Mouse (Mus musculus) stomach, embryonic 15.5 days (tissue): ENCODE data around the gene Gm15737. TPM values are rescaled to one million over a fixed set of nuclear protein-coding genes. Genes with fewer than 3 reads are reported as not detected.

ENCODE experiments used
- ATAC-seq: fragments of 200-750 bp; cut with Nextera tagmentation; 2 replicates; pipeline ENCODE4 v1.8.0; 2017; ENCODE audit warnings: low read depth, moderate number of reproducible peaks, moderate TSS enrichment; ENCODE audit not compliant: insufficient read depth, low FRiP score
- H3K27ac ChIP-seq: fragments of 300-500 bp; sonication (generic); 2 replicates; pipeline ENCODE4 v1.5.1; 2015; ENCODE audit warnings: mild to moderate bottlenecking, inconsistent platforms
- H3K27me3 ChIP-seq: fragments of 300-500 bp; sonication (generic); replicated peaks from 2 replicates; pipeline ENCODE4 v1.6.1; 2015; ENCODE audit warnings: inconsistent platforms
- H3K36me3 ChIP-seq: fragments of 300-500 bp; sonication (generic); 2 replicates; pipeline ENCODE4 v1.6.1; 2015; ENCODE audit warnings: inconsistent platforms
- H3K4me1 ChIP-seq: fragments of 300-500 bp; sonication (generic); 2 replicates; pipeline ENCODE4 v1.6.1; 2015; ENCODE audit warnings: inconsistent platforms
- H3K4me2 ChIP-seq: fragments of 300-500 bp; sonication (generic); 2 replicates; pipeline ENCODE4 v1.6.1; 2015; ENCODE audit warnings: mild to moderate bottlenecking, inconsistent platforms
- H3K4me3 ChIP-seq: fragments of 300-500 bp; sonication (generic); replicated peaks from 2 replicates; pipeline ENCODE4 v1.5.1; 2015; ENCODE audit warnings: inconsistent platforms
- H3K9ac ChIP-seq: fragments of 300-500 bp; sonication (generic); 2 replicates; pipeline ENCODE4 v1.6.1; 2015; ENCODE audit warnings: inconsistent platforms
- H3K9me3 ChIP-seq: fragments of 300-500 bp; sonication (generic); 2 replicates; pipeline ENCODE4 v1.6.1; 2016; ENCODE audit warnings: inconsistent platforms
- WGBS: fragments of 180-500 bp; shearing (Covaris S2); methylation state at CpG from one replicate; pipeline ENCODE4 v1.1.7; 2015; 5-methylcytosine and 5-hydroxymethylcytosine counted together
- polyA plus RNA-seq: library from polyadenylated mRNA; unstranded; fragments of >200 nt; fragmentation: Nextera tagmentation; extraction: Ambion mirVana; gene quantifications from 2 replicates; pipeline ENCODE4 v1.2.1, GENCODE M21; 2015

Gm15737 gene
- polyA plus RNA-seq, 1 experiment from 2014 or later: 0.05 TPM

GRCm38 (mm10) chr6:92849208-92849607, 19.9 kb upstream of the Gm15737 start:
- H3K4me3 ChIP-seq: no peak overlapping the region
- 92% methylated on average over 9 of the region's 9 CpGs for WGBS
- no peak overlapping the region for H3K9ac ChIP-seq
- no peak overlapping the region for H3K27ac ChIP-seq
- ATAC-seq: no peak
- H3K27me3 ChIP-seq: no peaks in the 10 kb centered on the region
- no peaks in the 10 kb centered on the region for H3K4me1 ChIP-seq
- peaks cover 8% of the 10 kb centered on the region for H3K36me3 ChIP-seq
- H3K9me3 ChIP-seq: no peaks in the 10 kb centered on the region
- no peak overlapping the region for H3K4me2 ChIP-seq

GRCm38 (mm10) chr6:92850250-92850649, 18.9 kb upstream of the Gm15737 start:
- no peaks in the 10 kb centered on the region for H3K4me1 ChIP-seq
- H3K27ac ChIP-seq: peak overlapping the region; percentile 57; the same call in 1 of the 2 replicates
- H3K4me3 ChIP-seq: no peak overlapping the region
- H3K36me3 ChIP-seq: peaks cover 8% of the 10 kb centered on the region
- no peaks in the 10 kb centered on the region for H3K9me3 ChIP-seq
- H3K9ac ChIP-seq: no peak overlapping the region
- H3K4me2 ChIP-seq: no peak overlapping the region
- peak; percentile 45; the same call in 1 of the 2 replicates for ATAC-seq
- no peaks in the 10 kb centered on the region for H3K27me3 ChIP-seq
- 31% methylated on average over 5 of the region's 5 CpGs for WGBS

GRCm38 (mm10) chr6:92854873-92855272, 14.3 kb upstream of the Gm15737 start:
- no peak for ATAC-seq
- no peak overlapping the region for H3K27ac ChIP-seq
- no peaks in the 10 kb centered on the region for H3K27me3 ChIP-seq
- 0 out of 2 replicates have a peak, but pooled peaks cover 3% of the 10 kb centered on the region for H3K36me3 ChIP-seq
- no peak overlapping the region for H3K9ac ChIP-seq
- no peaks in the 10 kb centered on the region for H3K4me1 ChIP-seq
- WGBS: 69% methylated on average over 4 of the region's 4 CpGs
- H3K4me3 ChIP-seq: no peak overlapping the region
- no peak overlapping the region for H3K4me2 ChIP-seq
- no peaks in the 10 kb centered on the region for H3K9me3 ChIP-seq

- H3K27ac ChIP-seq: no peak overlapping the region
Measured at GRCm38 (mm10) chr6:92857761-92858160, 11.4 kb upstream of the Gm15737 start.

GRCm38 (mm10) chr6:92858721-92859510, 10.2 kb upstream of the Gm15737 start:
- Histone ChIP-seq H3K9me3 (no peaks in the 10 kb centered on the region), H3K9ac (no peak overlapping the region), H3K4me3 (no peak overlapping the region), H3K4me2 (no peak overlapping the region), H3K4me1 (no peaks in the 10 kb centered on the region), H3K36me3 (0 out of 2 replicates have a peak, but pooled peaks cover 3% of the 10 kb centered on the region), H3K27ac (no peak overlapping the region), H3K27me3 (no peaks in the 10 kb centered on the region)
- 79% methylated on average over 12 of the region's 12 CpGs for WGBS
- no peak for ATAC-seq

More at GRCm38 (mm10) chr6:92857761-92858160, 11.4 kb upstream of the Gm15737 start:
- Histone ChIP-seq H3K9me3 (no peaks in the 10 kb centered on the region), H3K36me3 (0 out of 2 replicates have a peak, but pooled peaks cover 3% of the 10 kb centered on the region), H3K4me3 (no peak overlapping the region), H3K4me2 (no peak overlapping the region), H3K27me3 (no peaks in the 10 kb centered on the region), H3K9ac (no peak overlapping the region), H3K4me1 (no peaks in the 10 kb centered on the region)
- no peak for ATAC-seq
- WGBS: 89% methylated on average over 13 of the region's 13 CpGs

GRCm38 (mm10) chr6:92860285-92860912, 8.8 kb upstream of the Gm15737 start:
- ATAC-seq: peak; percentile 33
- Histone ChIP-seq H3K9ac (no peak overlapping the region), H3K9me3 (no peaks in the 10 kb centered on the region), H3K27ac (peak overlapping the region; percentile 48), H3K4me2 (0 out of 2 replicates have a peak overlapping the region, but pooled peaks have one; percentile 3), H3K36me3 (0 out of 2 replicates have a peak, but pooled peaks cover 3% of the 10 kb centered on the region), H3K27me3 (no peaks in the 10 kb centered on the region), H3K4me1 (no peaks in the 10 kb centered on the region), H3K4me3 (no peak overlapping the region)
- WGBS: 66% methylated on average over 5 of the region's 5 CpGs

- 73% methylated on average over 9 of the region's 9 CpGs for whole genome bisulfite sequencing
- Histone ChIP-seq H3K4me3 (no peak overlapping the region), H3K36me3 (0 out of 2 replicates have a peak, but pooled peaks cover 2% of the 10 kb centered on the region), H3K27me3 (no peaks in the 10 kb centered on the region), H3K4me1 (no peaks in the 10 kb centered on the region), H3K9ac (no peak overlapping the region), H3K4me2 (no peak overlapping the region), H3K27ac (0 out of 2 replicates have a peak overlapping the region, but pooled peaks have one; percentile 16), H3K9me3 (no peaks in the 10 kb centered on the region)
- ATAC-seq: no peak
Measured at GRCm38 (mm10) chr6:92862599-92862998, 6.6 kb upstream of the Gm15737 start.

- ATAC-seq: peak; percentile 82
- Histone ChIP-seq H3K27ac (peak overlapping the region; percentile 93), H3K9ac (no peak overlapping the region), H3K4me3 (no peak overlapping the region), H3K4me2 (peak overlapping the region; percentile 12; the same call in 1 of the 2 replicates), H3K9me3 (no peaks in the 10 kb centered on the region), H3K4me1 (peaks cover 14% of the 10 kb centered on the region), H3K27me3 (no peaks in the 10 kb centered on the region), H3K36me3 (peaks cover 4% of the 10 kb centered on the region; the same call in 1 of the 2 replicates)
- WGBS: 34% methylated on average over 16 of the region's 16 CpGs
Measured at GRCm38 (mm10) chr6:92869582-92870219, 544 bp downstream of the Gm15737 start.

GRCm38 (mm10) chr6:92871813-92872212, 2.7 kb downstream of the Gm15737 start:
- H3K27ac ChIP-seq: no peak overlapping the region

GRCm38 (mm10) chr6:92872766-92873165, 3.6 kb downstream of the Gm15737 start:
- no peak overlapping the region for H3K27ac ChIP-seq
- H3K4me1 ChIP-seq: peaks cover 14% of the 10 kb centered on the region
- WGBS: 80% methylated on average over 10 of the region's 10 CpGs
- no peak for ATAC-seq
- no peak overlapping the region for H3K9ac ChIP-seq
- H3K36me3 ChIP-seq: peaks cover 10% of the 10 kb centered on the region
- H3K9me3 ChIP-seq: no peaks in the 10 kb centered on the region
- no peaks in the 10 kb centered on the region for H3K27me3 ChIP-seq
- no peak overlapping the region for H3K4me2 ChIP-seq
- H3K4me3 ChIP-seq: no peak overlapping the region

More at GRCm38 (mm10) chr6:92871813-92872212, 2.7 kb downstream of the Gm15737 start:
- Histone ChIP-seq H3K9ac (no peak overlapping the region), H3K4me3 (no peak overlapping the region), H3K36me3 (peaks cover 5% of the 10 kb centered on the region; the same call in 1 of the 2 replicates), H3K4me2 (no peak overlapping the region), H3K9me3 (no peaks in the 10 kb centered on the region), H3K4me1 (peaks cover 14% of the 10 kb centered on the region), H3K27me3 (no peaks in the 10 kb centered on the region)
- WGBS: 56% methylated on average over 4 of the region's 4 CpGs
- no peak for ATAC-seq

GRCm38 (mm10) chr6:92874854-92875253, 5.7 kb downstream of the Gm15737 start:
- peaks cover 7% of the 10 kb centered on the region for H3K4me1 ChIP-seq
- no peak overlapping the region for H3K27ac ChIP-seq
- H3K9me3 ChIP-seq: no peaks in the 10 kb centered on the region
- H3K27me3 ChIP-seq: no peaks in the 10 kb centered on the region
- no peak for ATAC-seq
- no peak overlapping the region for H3K4me2 ChIP-seq
- no peak overlapping the region for H3K9ac ChIP-seq
- H3K36me3 ChIP-seq: peaks cover 17% of the 10 kb centered on the region
- WGBS: 61% methylated on average over 5 of the region's 5 CpGs
- H3K4me3 ChIP-seq: no peak overlapping the region
